Mouse (Mus musculus) left cerebral cortex, adult 11 months (tissue): Measurements from ENCODE around the gene 1700023F06Rik.

ENCODE experiments used
- DNase-seq: peaks from one replicate; pipeline ENCODE4 v3.0.0; 2022; ENCODE audit warnings: low spot score

Gene 1700023F06Rik

GRCm38 (mm10) chr11:103162132-103162531 is 46.2 kb downstream of the 1700023F06Rik start:
- DNase-seq, result no peak

- DNase-seq, result no peak
Measured at GRCm38 (mm10) chr11:103161449-103161848, 46.9 kb downstream of the 1700023F06Rik start.

GRCm38 (mm10) chr11:103160738-103161137 is 47.6 kb downstream of the 1700023F06Rik start:
- no peak for DNase-seq

GRCm38 (mm10) chr11:103158621-103159478 is 49.5 kb downstream of the 1700023F06Rik start:
- peak; percentile 81 for DNase-seq

GRCm38 (mm10) chr11:103149771-103150170 is 58.6 kb downstream of the 1700023F06Rik start:
- DNase-seq, result no peak
